Mouse (Mus musculus) T-helper 17 cell (primary cell): ENCODE data around the gene Gpr62.

Experiments
- in situ Hi-C, 2 experiments: fragments of 300-600 bp; cut with MboI, MseI; formaldehyde crosslinking; loops; 1 replicate in 1 of 2; 2 replicates in 1 of 2; pipeline ENCODE4 v1.15.1; 2025; ENCODE audit warnings: high pct_unique_total_duplicates in 2 of 2

The Gpr62 gene

DNA sequence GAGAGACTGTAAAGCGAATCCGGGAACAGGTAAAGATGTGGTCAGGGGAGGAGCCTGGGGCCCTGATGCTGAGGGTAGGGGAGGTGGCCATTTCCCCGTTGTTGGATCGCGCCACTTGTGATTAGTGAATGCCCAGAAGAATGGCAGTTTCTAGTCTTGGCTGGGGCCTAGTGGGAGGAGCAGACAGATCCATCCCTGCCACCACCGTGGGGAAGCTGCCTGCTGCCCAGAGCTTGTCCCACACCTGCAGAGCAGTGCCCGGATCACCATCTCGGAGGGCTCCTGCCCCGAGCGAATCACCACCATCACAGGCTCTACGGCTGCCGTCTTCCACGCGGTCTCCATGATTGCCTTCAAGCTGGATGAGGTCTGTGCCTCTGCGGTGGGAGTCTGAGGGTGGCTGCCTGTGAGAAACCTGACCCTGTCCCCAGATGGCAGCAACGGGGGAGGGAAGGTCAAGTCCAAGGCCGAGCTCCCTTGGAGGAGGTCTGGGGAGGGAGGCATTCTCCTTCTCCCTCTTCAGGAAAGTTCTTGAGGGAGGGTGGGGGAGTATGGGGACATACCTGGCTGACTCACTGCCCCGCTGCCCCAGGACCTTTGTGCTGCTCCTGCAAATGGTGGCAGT, 5.2 kb downstream of the Gpr62 start:
- in situ Hi-C loops = no loop called here

GRCm38 (mm10) chr9:106459946-106460345, 5.8 kb downstream of the Gpr62 start:
- in situ Hi-C loops = loop anchor here in 1 of 2 experiments (10.0 kb wide), 1 partner anchor 1095 kb away; the partner anchor contains the start of gene Rassf1

DNA sequence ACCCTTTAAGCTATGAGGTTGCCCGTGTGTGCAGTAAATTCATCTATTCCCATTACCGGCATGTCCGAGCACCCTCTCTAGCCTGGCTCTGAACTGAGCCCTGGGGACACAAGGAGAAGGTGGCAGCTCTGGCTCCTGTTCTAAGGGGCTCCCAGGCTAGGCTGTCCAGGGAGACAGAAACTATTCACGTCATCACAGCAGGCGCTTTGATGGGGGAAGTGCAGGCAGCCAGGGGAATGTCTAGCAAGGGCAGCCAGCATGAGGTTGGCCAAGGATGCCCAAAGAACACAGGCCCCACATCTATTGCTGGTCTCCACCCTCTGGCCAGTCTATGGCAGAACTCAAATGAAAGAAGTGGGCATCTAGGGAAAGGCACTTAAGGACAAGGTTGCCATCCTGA, 7.8 kb downstream of the Gpr62 start:
- in situ Hi-C loops = loop anchor here in 1 of 2 experiments (10.0 kb wide), 1 partner anchor 1097 kb away; the partner anchor contains the start of gene Rassf1

DNA sequence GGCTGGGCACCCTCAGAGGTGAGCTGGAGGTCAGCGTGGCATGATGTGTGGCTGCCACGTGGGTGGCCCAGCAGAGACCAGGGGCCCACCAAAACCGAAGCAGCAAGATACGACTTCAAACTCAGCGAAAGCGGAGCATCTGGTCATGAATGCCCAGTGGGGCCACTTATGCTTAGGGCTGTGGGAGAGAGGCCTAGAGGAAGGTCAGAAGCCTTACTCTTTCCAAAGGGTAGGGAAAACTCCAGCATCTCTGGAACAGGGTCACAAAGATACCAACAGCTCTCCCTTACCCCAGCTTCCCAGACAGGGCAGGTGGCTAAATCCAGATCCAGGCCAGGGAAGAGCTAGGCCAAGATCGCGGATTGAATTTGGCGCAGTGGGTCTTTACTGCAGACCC, 8.6 kb downstream of the Gpr62 start:
- in situ Hi-C loops = loop anchor here in 1 of 2 experiments (10.0 kb wide), 1 partner anchor 1098 kb away; the partner anchor contains the start of gene Rassf1

GRCm38 (mm10) chr9:106456325-106457162, 9.2 kb downstream of the Gpr62 start:
- in situ Hi-C loops = loop anchor here in 1 of 2 experiments (10.0 kb wide), 1 partner anchor 1098 kb away; the partner anchor contains the start of gene Rassf1

DNA sequence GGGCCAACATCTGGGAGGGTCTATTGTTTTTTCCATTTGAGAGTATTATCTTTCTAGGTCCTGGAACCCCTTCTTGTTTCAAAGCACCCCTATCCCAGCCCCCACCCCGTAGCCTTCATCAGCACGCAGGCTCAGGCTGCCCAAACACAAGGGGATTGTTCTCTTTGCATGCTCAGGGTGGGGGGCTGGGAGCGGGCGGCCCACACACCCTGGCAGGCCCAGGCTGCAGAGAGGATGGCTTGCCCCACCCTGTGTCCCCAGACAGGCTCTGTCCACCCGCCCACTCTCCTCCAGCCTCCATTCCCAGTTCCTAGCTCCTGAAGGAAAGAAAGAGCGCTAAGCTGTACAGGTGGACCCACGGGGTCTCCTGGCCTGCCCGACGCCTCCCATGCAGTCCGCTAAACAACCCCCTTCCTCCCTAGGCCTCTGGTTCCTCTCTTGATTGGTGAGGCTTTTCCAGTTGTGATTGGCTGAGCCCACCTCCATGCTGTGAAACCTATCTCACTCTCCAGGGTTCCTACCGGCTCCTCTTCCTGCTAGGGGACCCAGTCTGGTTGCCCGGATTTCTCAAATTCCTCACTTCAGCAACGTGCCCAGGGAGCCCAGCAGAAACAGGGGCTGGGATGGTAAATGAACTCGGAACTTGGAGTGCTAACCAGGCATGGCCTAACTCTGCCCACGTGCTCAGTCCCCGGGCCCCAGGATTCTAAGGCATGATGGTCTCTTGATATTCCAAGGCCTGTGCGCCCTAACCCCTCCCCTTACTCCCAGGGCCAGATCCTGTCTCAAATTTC, 10.7 kb downstream of the Gpr62 start:
- in situ Hi-C loops = loop anchor here in 1 of 2 experiments (10.0 kb wide), 1 partner anchor 1100 kb away; the partner anchor contains the start of gene Rassf1

DNA sequence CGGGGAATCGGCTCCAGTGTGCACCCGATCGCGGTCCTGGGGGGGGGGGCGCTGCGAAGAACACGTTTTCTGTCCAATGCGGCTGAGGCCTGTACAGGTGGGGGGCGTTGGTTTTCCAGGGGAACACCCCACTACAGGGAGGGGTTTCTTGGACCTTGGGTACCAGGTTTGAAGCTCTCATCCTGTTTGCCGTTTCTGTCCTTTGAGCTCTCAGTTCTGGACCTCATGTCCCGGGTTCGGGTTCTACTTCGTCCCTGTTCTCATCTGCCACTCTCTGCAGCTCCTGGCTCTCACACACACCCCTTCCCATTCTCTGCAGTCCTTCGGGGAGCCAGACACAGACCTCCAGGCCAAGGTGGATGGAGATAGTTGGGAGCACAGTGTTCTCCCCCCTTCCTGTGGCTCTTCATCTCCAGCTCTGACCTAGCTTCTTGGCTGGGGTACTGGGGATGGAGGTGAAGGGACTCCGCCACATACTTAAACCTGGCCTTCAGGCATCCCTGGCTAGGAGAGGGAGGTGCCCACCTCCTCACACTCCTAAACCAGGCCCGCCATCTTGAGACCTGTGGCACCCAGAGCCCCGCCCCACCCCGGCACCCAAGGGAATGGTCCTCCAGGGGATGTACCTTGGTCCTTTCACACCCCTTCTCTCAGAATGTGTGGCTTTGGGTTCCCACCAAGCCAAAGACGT, 11.5 kb downstream of the Gpr62 start:
- in situ Hi-C loops = loop anchor here in 1 of 2 experiments (10.0 kb wide), 1 partner anchor 1101 kb away; the partner anchor contains the start of gene Rassf1

GRCm38 (mm10) chr9:106453271-106454070, 12.3 kb downstream of the Gpr62 start, which contains the start of gene Pcbp4:
TSS of gene Pcbp4 (plus strand) at chr9:106453291.
- in situ Hi-C loops = loop anchor here in 1 of 2 experiments (10.0 kb wide), 1 partner anchor 1101 kb away; the partner anchor contains the start of gene Rassf1

- in situ Hi-C loops = loop anchor here in 1 of 2 experiments (10.0 kb wide), 1 partner anchor 1102 kb away; the partner anchor contains the start of gene Rassf1
These were observed 12.9 kb downstream of the Gpr62 start for GRCm38 (mm10) chr9:106452821-106453220.

GRCm38 (mm10) chr9:106452351-106452750, 13.4 kb downstream of the Gpr62 start:
- in situ Hi-C loops = loop anchor here in 1 of 2 experiments (10.0 kb wide), 1 partner anchor 1102 kb away; the partner anchor contains the start of gene Rassf1

DNA sequence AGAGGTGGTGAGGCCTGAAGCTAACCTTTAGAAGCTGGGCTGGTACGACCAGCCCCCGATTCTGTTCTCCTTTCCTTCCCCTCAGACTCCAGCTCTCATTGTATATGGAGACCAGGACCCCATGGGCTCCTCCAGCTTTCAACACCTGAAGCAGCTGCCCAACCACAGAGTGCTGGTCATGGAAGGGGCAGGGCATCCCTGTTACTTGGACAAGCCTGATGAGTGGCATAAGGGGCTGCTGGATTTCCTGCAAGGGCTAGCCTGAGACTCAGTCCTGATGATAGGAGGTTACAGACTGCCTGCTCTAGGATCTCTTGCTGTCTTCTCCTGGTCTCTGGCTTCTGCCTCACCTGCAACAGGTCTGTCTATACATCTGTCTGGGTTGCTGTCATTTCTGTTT, 13.8 kb downstream of the Gpr62 start:
- in situ Hi-C loops = loop anchor here in 1 of 2 experiments (10.0 kb wide), 1 partner anchor 1103 kb away; the partner anchor contains the start of gene Rassf1

DNA sequence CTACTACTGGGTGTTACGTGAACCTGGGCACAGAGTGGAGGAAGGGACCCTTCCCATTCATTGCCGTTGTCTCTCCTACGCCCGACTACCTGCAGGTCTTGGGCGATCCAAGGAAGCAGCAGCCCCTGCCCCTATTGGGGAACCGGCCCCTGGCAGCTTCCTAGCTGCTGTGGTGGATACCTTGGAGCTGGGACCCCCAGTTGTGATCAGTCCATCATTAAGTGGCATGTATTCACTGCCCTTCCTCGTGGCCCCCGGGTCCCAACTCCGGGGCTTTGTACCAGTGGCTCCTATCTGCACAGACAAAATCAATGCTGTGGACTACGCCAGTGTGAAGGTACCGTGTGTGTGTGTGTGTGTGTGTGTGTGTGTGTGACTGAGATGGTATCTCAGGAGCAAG, 14.4 kb downstream of the Gpr62 start:
- in situ Hi-C loops = loop anchor here in 1 of 2 experiments (10.0 kb wide), 1 partner anchor 1104 kb away; the partner anchor contains the start of gene Rassf1

GRCm38 (mm10) chr9:106450661-106451060, 15.1 kb downstream of the Gpr62 start:
- in situ Hi-C loops = loop anchor here in 1 of 2 experiments (10.0 kb wide), 1 partner anchor 1104 kb away; the partner anchor contains the start of gene Rassf1

DNA sequence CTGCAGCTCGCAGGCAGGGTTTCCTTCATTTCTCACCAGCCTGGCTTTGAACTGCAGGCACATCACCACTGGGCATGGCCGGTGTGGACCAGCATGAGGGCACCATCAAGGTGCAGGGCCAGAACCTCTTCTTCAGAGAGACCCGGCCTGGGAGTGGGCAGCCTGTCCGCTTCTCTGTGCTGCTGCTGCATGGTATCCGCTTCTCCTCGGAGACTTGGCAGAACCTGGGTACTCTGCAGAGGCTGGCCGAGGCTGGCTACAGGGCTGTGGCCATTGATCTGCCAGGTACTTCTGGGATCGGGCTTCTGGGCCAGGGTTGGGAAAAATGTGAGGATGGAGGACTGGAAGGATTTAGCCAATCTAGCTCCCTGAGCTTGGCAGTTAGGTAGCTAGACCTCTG, 15.8 kb downstream of the Gpr62 start:
- in situ Hi-C loops = loop anchor here (10.0 to 25.0 kb wide), 3 partner anchors 963 to 1105 kb away; partner anchors contain the start of genes Rassf1 (in 1 of the 2) and Tmem115 (in 1 of the 2)

- in situ Hi-C loops = loop anchor here in 1 of 2 experiments (10.0 to 25.0 kb wide), 2 partner anchors 961 to 1086 kb away; partner anchors contain the start of gene Tmem115
These were observed 17.2 kb downstream of the Gpr62 start for GRCm38 (mm10) chr9:106448498-106449031.

DNA sequence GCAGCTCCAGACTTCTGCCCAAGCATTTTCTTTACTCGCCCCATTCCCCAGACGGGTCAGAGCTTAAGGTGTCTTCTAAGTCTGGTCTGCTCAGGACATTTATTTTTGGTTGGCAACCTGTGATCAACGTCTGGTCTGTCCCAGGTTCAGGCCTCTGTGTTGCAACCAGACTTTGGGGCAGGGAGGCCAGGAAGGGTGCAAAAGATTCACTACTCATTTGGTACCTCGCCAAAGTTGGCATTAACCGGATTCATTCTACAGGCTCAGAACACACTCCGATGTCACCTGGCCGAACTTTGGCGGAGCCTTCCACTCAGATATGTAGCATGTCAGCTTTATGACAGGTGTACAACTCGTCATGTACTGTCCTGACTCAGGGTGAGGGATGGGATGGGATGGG, 17.8 kb downstream of the Gpr62 start:
- in situ Hi-C loops = loop anchor here in 1 of 2 experiments (10.0 to 25.0 kb wide), 2 partner anchors 961 to 1087 kb away; partner anchors contain the start of gene Tmem115

GRCm38 (mm10) chr9:106447348-106447747, 18.4 kb downstream of the Gpr62 start, which contains the start of the genes Abhd14b and Abhd14a:
TSS of gene Abhd14b (plus strand) at chr9:106447459.
TSS of gene Abhd14a (minus strand) at chr9:106447678.
- in situ Hi-C loops = loop anchor here in 1 of 2 experiments (10.0 to 25.0 kb wide), 2 partner anchors 960 to 1087 kb away; partner anchors contain the start of gene Tmem115

DNA sequence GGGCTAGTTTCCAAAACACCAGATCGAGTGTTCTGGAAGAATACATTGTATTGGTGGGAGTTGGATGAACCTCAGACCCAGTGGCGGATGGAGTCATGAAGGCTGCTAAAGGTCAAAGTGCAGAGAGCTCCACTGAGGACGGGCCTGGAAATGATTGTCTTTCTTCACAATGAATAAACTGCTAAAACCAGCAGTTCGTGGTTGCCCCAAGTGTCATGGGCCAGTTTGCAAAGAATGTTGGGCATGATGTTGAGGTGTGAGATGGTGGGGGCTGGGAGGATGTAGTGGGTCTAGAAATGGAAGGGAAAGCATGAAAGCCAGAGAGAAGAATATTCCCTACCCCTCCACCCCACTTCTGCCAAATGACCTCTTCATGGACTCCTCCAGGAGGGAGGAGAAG, 20.9 kb downstream of the Gpr62 start:
- in situ Hi-C loops = loop anchor here (5.0 to 25.0 kb wide), 3 partner anchors 32 to 1090 kb away; partner anchors contain the start of genes Parp3 (in 1 of the 2), Rrp9 (in 1 of the 2) and Tmem115 (in 1 of the 2)
